Comparison of ENCODE assay signal across 27 mouse cellular contexts in the genomic region with DNA sequence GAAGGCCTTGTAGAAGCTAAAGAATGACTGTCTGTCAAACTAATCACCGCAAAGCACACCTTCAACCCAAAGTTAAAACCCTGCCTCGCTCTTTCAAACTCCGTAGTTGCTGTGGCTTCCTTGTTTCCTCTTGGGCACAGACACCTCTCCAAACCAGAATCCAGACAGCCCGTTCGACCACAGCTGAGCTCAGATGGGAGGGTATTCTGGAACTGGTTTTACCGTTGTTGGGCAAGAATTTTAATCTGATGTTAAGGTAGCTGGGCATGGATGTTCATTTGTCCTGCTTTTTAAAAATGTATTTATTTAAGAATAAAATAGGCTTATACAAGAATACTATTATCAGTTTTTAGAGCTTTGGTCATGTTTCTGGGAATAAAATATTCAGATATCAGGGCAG.
"Had no signal": no experiment of that assay in that cellular context is flagged by ENCODE, and none has a peak within 500 bp of the region (broad histone marks: within the 10 kb centered on the region; RNA-seq: fewer than 3 reads in every experiment).

No protein-coding gene starts in this region.

- H3K27me3 ChIP-seq: heart, embryonic 13.5 days; heart, embryonic 15.5 days; hindbrain, embryonic 13.5 days; hindbrain, embryonic 15.5 days; kidney, embryonic 15.5 days; limb, embryonic 13.5 days; limb, embryonic 15.5 days; liver, embryonic 13.5 days had no signal

- DNase-seq: gastrocnemius, adult 2 months; gastrocnemius, postnatal 10 days; gastrocnemius, postnatal 25 days; heart, adult 11 months; heart, adult 2 months; heart, postnatal 14 days; heart, postnatal 36 days; kidney, adult 11 months; kidney, adult 2 months; kidney, adult 9 months; kidney, postnatal 14 days; kidney, postnatal 36 days; layer of hippocampus, adult 9-11 months; layer of hippocampus, postnatal 36 days; left cerebral cortex, postnatal 4 days; liver, embryonic 13.5 days had no signal

- H3K36me3 ChIP-seq: heart, embryonic 13.5 days; heart, embryonic 15.5 days; hindbrain, embryonic 13.5 days; hindbrain, embryonic 15.5 days; kidney, embryonic 15.5 days; limb, embryonic 13.5 days; limb, embryonic 15.5 days; liver, embryonic 13.5 days had no signal

- ATAC-seq: hindbrain, postnatal 0 days; intestine, embryonic 16.5 days had no signal

- H3K9ac ChIP-seq: heart, embryonic 13.5 days; heart, embryonic 15.5 days; hindbrain, embryonic 13.5 days; hindbrain, embryonic 15.5 days; kidney, embryonic 15.5 days; limb, embryonic 13.5 days; limb, embryonic 15.5 days; liver, embryonic 13.5 days had no signal

- H3K27ac ChIP-seq: gastrocnemius, adult 2 months; heart, adult 2 months; heart, embryonic 13.5 days; heart, embryonic 15.5 days; hindbrain, embryonic 13.5 days; hindbrain, embryonic 15.5 days; hindbrain, postnatal 0 days; kidney, embryonic 15.5 days; kidney, postnatal 0 days; limb, embryonic 13.5 days; limb, embryonic 15.5 days; liver, embryonic 13.5 days had no signal

- H3K9me3 ChIP-seq: heart, embryonic 13.5 days; heart, embryonic 15.5 days; hindbrain, embryonic 13.5 days; hindbrain, embryonic 15.5 days; kidney, embryonic 15.5 days; limb, embryonic 13.5 days; limb, embryonic 15.5 days; liver, embryonic 13.5 days had no signal

- H3K4me1 ChIP-seq: heart, embryonic 13.5 days; heart, embryonic 15.5 days; hindbrain, embryonic 13.5 days; hindbrain, embryonic 15.5 days; kidney, embryonic 15.5 days; limb, embryonic 13.5 days; limb, embryonic 15.5 days; liver, embryonic 13.5 days had no signal

- H3K4me3 ChIP-seq: gastrocnemius, adult 2 months; heart, adult 2 months; heart, embryonic 13.5 days; heart, embryonic 15.5 days; hindbrain, embryonic 13.5 days; hindbrain, embryonic 15.5 days; kidney, embryonic 15.5 days; limb, embryonic 13.5 days; limb, embryonic 15.5 days; liver, embryonic 13.5 days had no signal

- H3K4me2 ChIP-seq: heart, embryonic 11.5 days; heart, embryonic 13.5 days; heart, embryonic 15.5 days; hindbrain, embryonic 13.5 days; hindbrain, embryonic 15.5 days; kidney, embryonic 15.5 days; limb, embryonic 13.5 days; limb, embryonic 15.5 days; liver, embryonic 13.5 days had no signal
